Mouse (Mus musculus): ENCODE data around the gene Terb2. TPM values are rescaled to one million over a fixed set of nuclear protein-coding genes. Genes with fewer than 3 reads are reported as not detected.
A peak's percentile ranks its signal among the peaks of the same experiment; 100 is the strongest.

The Terb2 gene
- total RNA-seq, 2 experiments from 2014 or later, result not detected

DNA sequence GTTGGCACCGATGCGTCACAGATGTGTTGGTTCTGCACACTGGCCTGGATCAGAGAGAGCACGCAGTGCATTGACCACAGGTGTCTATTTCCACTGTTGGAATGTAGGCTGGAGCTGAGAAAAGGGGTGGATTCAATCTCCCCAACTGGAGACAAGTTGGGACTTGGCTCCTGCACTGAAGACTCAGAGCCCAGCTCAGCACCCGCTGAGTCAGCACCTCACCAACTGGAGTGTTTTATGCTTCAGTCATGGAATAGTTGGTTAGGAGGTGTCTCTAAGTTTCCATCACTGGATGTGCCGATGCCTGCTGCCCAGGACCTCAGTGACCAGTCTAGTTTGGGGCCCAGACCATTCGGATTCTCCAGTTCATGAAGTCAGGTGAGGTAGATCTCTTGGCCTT, 44.3 kb downstream of the Terb2 start:
- DNase-seq (ENCODE audit: low spot score in 2 of 2), result no peak

GRCm38 (mm10) chr2:122231616-122232015, 45.5 kb downstream of the Terb2 start:
- no peak for DNase-seq (ENCODE audit: low spot score in 2 of 2)

- DNase-seq (ENCODE audit: low spot score in 2 of 2), result no peak
Observed at GRCm38 (mm10) chr2:122233341-122233740, 47.3 kb downstream of the Terb2 start.

DNA sequence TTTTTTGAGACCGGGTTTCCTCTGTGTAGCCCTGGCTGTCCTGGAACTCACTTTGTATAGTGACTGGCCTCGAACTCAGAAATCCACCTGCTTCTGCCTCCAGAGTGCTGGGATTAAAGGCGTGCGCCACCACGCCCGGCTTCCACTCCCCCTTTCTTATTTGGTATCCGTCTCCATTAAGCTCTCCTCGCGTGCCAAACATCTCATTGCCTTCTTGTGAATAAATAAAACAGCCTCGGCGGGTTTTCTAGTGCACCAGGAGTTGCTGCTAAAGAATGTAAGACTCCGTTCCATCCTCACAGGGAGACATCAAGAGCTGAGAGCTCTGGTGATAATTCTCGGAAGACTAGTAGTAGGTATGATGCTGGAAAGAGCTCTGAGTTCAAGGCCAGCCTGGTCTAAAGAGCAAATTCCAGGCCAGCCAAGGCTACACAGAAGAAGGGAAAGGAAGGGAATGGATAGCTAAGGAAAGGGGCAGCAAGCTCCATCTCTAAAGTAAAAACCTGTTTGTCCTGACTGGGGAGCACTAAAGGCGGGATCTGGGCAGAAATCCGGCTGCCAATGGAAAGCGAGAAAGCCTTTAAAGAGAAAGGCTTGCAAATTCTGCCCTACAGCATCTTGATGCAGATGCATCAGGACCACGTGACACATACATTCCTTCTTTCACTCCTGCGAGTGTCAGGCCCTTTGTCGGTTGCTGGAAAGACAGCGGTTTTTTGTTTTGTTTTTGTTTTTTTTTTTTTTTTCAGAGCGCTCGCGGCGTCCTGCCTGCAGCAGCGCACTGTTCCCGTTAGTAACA, 47.9 kb downstream of the Terb2 start:
- peak; percentile 19 to 21 for DNase-seq (ENCODE audit: low spot score in 2 of 2)

GRCm38 (mm10) chr2:122234611-122235288, 48.7 kb downstream of the Terb2 start, which contains the start of gene Sord:
TSS of gene Sord (plus strand) at chr2:122234749.
- peak; percentile 74 to 76 for DNase-seq (ENCODE audit: low spot score in 2 of 2)

GRCm38 (mm10) chr2:122235425-122235824, 49.4 kb downstream of the Terb2 start:
- DNase-seq (ENCODE audit: low spot score in 2 of 2), result no peak

- DNase-seq (ENCODE audit: low spot score in 2 of 2), result no peak
Observed at GRCm38 (mm10) chr2:122236321-122236720, 50.2 kb downstream of the Terb2 start.

- no peak for DNase-seq (ENCODE audit: low spot score in 2 of 2)
Observed at GRCm38 (mm10) chr2:122237891-122238470, 51.9 kb downstream of the Terb2 start.

DNA sequence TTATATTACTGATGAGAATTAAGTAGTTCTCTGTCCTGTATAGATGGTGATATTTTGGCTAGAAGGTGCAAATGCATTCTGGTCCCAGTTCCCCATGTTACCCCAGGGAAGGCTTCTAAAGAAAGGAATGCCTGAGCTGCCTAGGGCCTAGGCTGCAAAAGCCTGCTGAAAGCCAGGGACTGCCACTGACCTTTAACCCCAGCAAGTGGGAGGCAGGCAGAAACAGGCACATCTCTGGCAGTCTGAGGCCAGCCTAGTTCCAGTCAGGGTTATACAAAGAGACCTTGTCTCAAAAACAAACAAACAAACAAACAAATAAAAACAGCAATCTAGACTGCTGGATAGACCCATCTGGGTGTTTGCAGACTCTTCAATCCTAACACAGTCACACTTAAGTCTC, 54.7 kb downstream of the Terb2 start:
- no peak for DNase-seq (ENCODE audit: low spot score in 2 of 2)

- DNase-seq (ENCODE audit: low spot score in 2 of 2), result no peak
Observed at GRCm38 (mm10) chr2:122241226-122241625, 55.2 kb downstream of the Terb2 start.

- DNase-seq (ENCODE audit: low spot score in 2 of 2), result no peak
Observed at GRCm38 (mm10) chr2:122241935-122242334, 55.9 kb downstream of the Terb2 start.

DNA sequence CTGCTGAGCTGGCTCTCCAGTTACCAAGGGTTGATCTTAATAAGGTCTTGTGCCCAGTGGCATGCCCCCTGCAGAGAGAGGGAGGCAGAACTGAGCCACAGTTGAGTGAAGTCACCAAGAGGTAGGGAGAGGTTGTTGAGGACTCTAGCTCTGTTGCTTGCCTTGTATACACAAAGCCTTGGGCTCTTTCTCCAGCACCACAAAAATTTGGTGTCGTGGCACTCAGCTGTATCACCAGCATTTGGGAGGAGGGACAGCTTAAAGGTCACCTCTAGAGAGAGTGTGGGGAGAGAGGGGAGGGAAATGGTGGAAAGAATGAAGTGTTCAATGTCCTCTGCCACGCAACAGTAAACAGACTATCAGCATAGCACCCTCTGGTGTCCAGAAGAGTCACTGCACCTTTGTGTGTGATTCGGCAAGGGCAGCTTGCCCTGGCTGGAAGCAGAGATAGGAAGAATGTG, 57.6 kb downstream of the Terb2 start:
- peak; percentile 72 to 81 for DNase-seq (ENCODE audit: low spot score in 2 of 2)

GRCm38 (mm10) chr2:122247786-122248185, 61.7 kb downstream of the Terb2 start:
- DNase-seq (ENCODE audit: low spot score in 2 of 2), result no peak

DNA sequence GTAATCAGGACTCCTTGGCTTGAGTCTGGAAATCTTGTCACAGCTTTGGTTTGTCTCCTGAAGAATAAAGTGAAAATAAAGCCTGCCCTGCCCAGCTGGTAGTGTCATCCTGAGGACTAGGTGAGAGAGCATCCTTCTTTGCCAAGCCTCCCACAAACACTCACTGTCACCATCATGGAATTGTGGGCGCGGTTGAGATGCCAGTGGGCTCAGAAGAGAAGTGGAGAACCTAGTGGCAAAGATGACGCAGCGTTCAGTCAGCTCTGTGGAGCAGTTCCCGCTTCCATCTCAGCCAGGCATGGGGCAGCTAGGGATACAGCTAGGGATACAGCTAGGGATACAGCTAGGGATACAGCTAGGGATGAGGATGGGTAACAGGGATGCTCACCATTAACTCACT, 69.9 kb downstream of the Terb2 start:
- DNase-seq (ENCODE audit: low spot score in 2 of 2), result no peak

Other genes starting within 250 kb of the Terb2 start
- gene Ctdspl2, start 230.3 kb upstream of the Terb2 start, total RNA-seq (2021), result 10 to 100 TPM; 30.3 to 33.4 TPM
- gene Mageb3, start 230.2 kb upstream of the Terb2 start, total RNA-seq (2021), result under 1 TPM; 0.23 to 0.48 TPM
- 10 to 100 TPM; 21.0 to 21.3 TPM for gene Eif3j1, start 157.7 kb upstream of the Terb2 start, total RNA-seq (2021)
- gene Spg11, start 67.9 kb upstream of the Terb2 start, total RNA-seq (2021), result 10 to 100 TPM; 17.3 to 19.7 TPM
- gene B2m, start 38.6 kb upstream of the Terb2 start, total RNA-seq (2021), result 10 to 100 TPM; 70.8 to 93.3 TPM
- gene Trim69, start 25.6 kb upstream of the Terb2 start, total RNA-seq (2021), result not detected
- gene Patl2, start 83 bp upstream of the Terb2 start, total RNA-seq (2021), result under 1 TPM in 1 of 2 experiments, not detected in 1; 0.26 TPM
- gene Sord, start 48.5 kb downstream of the Terb2 start, total RNA-seq (2021), result 10 to 100 TPM; 12.2 to 13.4 TPM
- gene Duox2, start 112.2 kb downstream of the Terb2 start, total RNA-seq (2021), result under 1 TPM in 1 of 2 experiments, not detected in 1; 0.09 TPM
- gene Duoxa2, start 112.6 kb downstream of the Terb2 start, total RNA-seq (2021), result not detected
- not detected for gene Duoxa1, start 127.5 kb downstream of the Terb2 start, total RNA-seq (2021)
- not detected for gene Duox1, start 129.4 kb downstream of the Terb2 start, total RNA-seq (2021)
- 10 to 100 TPM; 57.5 to 65.2 TPM for gene Shf, start 182.9 kb downstream of the Terb2 start, total RNA-seq (2021)
- not detected for gene Slc28a2, start 240.2 kb downstream of the Terb2 start, total RNA-seq (2021)

Data from layer of hippocampus, postnatal 14 days (tissue).